Mouse (Mus musculus): Measurements from ENCODE around the gene Fscb. TPM values are rescaled to one million over a fixed set of nuclear protein-coding genes. Genes with fewer than 3 reads are reported as not detected.
A peak's percentile ranks its signal among the peaks of the same experiment; 100 is the strongest.

The Fscb gene
- polyA plus RNA-seq (2016; fragmentation: Nextera tagmentation; extraction: Ambion mirVana): not detected in 2 replicates

DNA sequence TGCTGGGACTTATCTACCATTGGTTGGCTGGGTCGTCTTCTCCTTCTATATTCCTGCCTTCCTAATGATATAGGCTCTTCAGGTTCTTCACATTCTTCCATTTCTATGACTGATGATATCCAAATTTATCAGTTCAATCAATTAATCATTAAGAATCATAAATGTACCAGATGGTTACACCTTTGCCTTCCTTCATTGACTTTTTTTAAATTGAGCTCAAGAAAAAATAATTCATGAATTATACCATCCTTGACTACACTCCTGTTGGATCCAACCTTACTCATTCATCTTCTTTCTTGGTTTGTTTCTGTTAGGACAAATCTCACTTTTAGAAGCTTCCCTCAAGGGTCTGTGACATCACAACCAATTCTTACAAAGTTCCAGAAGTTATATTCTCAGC lies at the start of gene Fscb:
Fscb (minus strand) TSS at position 101 of the 400 bp plus-strand sequence.
- H3K4me1 ChIP-seq: no peaks in the 10 kb centered on the region
- no peak within 1 kb of the TSS for H3K9ac ChIP-seq (replicated peaks)
- H3K4me2 ChIP-seq (replicated peaks): no peak within 1 kb of the TSS
- WGBS: 85% methylated on average over 1 of the region's 1 CpGs
- H3K36me3 ChIP-seq: no peaks in the 10 kb centered on the region
- H3K27me3 ChIP-seq: no peaks in the 10 kb centered on the region
- no peak for ATAC-seq (ENCODE audit: low FRiP score, low read depth)
- H3K27ac ChIP-seq (replicated peaks): no peak within 1 kb of the TSS
- no peaks in the 10 kb centered on the region for H3K9me3 ChIP-seq
- H3K4me3 ChIP-seq: no peak within 1 kb of the TSS

DNA sequence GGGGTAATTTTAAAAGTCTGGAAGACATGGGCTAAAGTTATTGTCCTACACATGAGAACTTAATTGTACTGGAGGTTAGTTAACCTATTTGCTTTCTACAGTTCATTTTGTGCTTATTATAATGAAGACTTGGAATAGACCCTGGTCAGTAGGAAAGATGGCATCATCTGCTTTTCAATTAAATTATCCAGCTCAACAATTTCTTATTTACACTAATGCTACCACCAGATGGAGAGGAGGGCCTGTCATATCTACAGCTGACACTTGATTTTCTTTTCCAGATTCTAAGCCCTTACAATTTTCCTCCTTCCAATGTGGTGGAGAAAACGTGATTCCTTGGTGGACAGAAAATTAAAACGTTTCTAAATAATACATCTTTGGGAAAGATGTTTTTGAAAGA lies 42.3 kb upstream of the Fscb start:
- Histone ChIP-seq H3K4me1 (no peaks in the 10 kb centered on the region), H3K36me3 (no peaks in the 10 kb centered on the region), H3K27ac (replicated peaks) (no peak overlapping the region), H3K9ac (replicated peaks) (no peak overlapping the region), H3K4me3 (no peak overlapping the region), H3K4me2 (replicated peaks) (no peak overlapping the region), H3K9me3 (no peaks in the 10 kb centered on the region), H3K27me3 (no peaks in the 10 kb centered on the region)
- WGBS: 67% methylated on average over 2 of the region's 2 CpGs
- no peak for ATAC-seq (ENCODE audit: low FRiP score, low read depth)

DNA sequence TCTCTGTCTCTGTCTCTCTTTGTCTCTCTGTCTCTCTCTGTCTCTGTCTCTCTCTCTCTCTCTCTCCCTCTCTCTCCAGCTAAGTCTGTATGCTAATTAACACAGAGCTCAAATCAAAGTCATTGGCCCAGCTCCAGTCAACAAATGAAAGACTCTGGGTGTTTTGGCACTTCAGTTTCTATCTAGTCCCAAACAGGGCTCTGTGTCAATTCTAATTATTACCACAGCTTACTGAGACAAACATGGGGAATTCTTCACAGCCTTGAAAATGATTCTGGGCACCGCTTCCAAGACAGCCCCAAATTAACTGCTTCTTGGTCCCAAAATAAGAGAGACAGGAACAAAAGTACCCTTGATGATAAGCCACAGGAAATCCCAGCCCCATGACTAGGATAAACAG lies 38.9 kb upstream of the Fscb start:
- 89% methylated on average over 1 of the region's 1 CpGs for WGBS
- no peak overlapping the region for H3K9ac ChIP-seq (replicated peaks)
- H3K4me1 ChIP-seq: no peaks in the 10 kb centered on the region
- ATAC-seq (ENCODE audit: low FRiP score, low read depth): no peak
- no peaks in the 10 kb centered on the region for H3K9me3 ChIP-seq
- H3K4me3 ChIP-seq: no peak overlapping the region
- H3K4me2 ChIP-seq (replicated peaks): no peak overlapping the region
- H3K27ac ChIP-seq (replicated peaks): no peak overlapping the region
- H3K36me3 ChIP-seq: no peaks in the 10 kb centered on the region
- no peaks in the 10 kb centered on the region for H3K27me3 ChIP-seq

DNA sequence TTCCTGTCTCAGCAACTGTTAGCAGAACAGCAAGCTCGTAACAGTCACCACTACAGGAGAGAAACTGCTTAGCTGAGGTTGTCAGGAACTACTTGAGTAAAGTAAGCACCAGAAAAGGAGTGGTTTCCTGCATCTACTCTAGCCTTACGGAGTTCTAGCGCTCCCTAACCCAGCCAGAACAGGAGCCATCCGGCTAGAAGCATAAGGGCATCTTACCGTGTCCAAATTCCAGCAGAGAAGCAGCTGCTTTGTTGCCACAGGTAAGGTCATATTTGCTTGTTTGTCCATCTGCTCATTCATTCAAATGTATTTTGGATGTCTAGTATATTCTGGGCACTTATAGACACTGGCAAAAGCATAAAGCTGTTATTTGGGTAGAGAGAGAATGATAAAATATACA lies 23.2 kb upstream of the Fscb start:
- Histone ChIP-seq H3K27me3 (no peaks in the 10 kb centered on the region), H3K36me3 (no peaks in the 10 kb centered on the region), H3K27ac (replicated peaks) (no peak overlapping the region), H3K9me3 (no peaks in the 10 kb centered on the region), H3K4me2 (replicated peaks) (no peak overlapping the region), H3K4me3 (no peak overlapping the region), H3K9ac (replicated peaks) (no peak overlapping the region), H3K4me1 (no peaks in the 10 kb centered on the region)
- no peak for ATAC-seq (ENCODE audit: low FRiP score, low read depth)
- 88% methylated on average over 5 of the region's 5 CpGs for WGBS

DNA sequence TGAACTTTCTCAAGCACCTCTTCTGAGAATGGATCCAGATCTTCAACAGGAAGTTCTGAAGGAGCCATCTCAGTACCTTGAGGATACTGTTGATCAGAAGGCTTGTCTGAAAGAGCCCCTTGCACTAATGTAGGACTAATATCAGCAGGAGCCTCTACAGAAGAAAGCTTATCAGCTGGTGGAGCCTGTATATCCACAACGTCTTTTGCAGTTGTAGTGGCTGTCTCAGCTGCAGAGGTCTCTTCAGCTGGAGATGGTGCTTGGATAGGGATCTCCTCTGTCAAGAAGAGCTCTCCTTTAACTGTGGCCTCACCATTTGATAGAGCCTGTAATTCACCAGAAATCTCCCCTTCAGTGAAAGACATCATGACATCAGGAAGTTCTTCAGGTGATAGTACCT lies 875 bp downstream of the Fscb start:
- Histone ChIP-seq H3K4me3 (no peak overlapping the region), H3K27me3 (no peaks in the 10 kb centered on the region), H3K9me3 (no peaks in the 10 kb centered on the region), H3K36me3 (no peaks in the 10 kb centered on the region), H3K4me2 (replicated peaks) (no peak overlapping the region), H3K4me1 (no peaks in the 10 kb centered on the region), H3K9ac (replicated peaks) (no peak overlapping the region), H3K27ac (replicated peaks) (no peak overlapping the region)
- 79% methylated on average over 1 of the region's 1 CpGs for WGBS
- no peak for ATAC-seq (ENCODE audit: low FRiP score, low read depth)

DNA sequence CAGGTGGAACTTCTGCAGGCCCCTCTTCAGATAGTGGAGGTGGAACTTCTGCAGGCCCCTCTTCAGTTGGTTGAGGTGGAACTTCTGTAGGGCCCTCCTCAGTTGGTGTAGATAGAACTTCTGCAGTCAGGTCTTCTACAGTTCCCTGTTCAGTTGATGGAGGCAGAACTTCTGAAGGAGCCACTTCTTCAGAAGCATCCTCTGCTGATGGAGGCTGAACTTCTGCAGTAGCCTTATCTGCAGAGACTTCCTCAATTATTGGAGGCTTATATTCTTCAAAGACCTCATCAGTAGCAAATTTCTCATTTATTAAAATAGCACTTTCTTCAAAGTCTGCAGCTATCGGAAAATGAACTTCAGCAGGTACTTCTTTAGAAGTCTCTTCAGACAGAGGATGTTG lies 1.4 kb downstream of the Fscb start:
- H3K27ac ChIP-seq (replicated peaks): no peak overlapping the region
- H3K4me3 ChIP-seq: no peak overlapping the region
- H3K9ac ChIP-seq (replicated peaks): no peak overlapping the region
- H3K4me1 ChIP-seq: no peaks in the 10 kb centered on the region
- no peaks in the 10 kb centered on the region for H3K27me3 ChIP-seq
- H3K4me2 ChIP-seq (replicated peaks): no peak overlapping the region
- H3K36me3 ChIP-seq: no peaks in the 10 kb centered on the region
- H3K9me3 ChIP-seq: no peaks in the 10 kb centered on the region
- no peak for ATAC-seq (ENCODE audit: low FRiP score, low read depth)
- 98% methylated on average over 1 of the region's 1 CpGs for WGBS

DNA sequence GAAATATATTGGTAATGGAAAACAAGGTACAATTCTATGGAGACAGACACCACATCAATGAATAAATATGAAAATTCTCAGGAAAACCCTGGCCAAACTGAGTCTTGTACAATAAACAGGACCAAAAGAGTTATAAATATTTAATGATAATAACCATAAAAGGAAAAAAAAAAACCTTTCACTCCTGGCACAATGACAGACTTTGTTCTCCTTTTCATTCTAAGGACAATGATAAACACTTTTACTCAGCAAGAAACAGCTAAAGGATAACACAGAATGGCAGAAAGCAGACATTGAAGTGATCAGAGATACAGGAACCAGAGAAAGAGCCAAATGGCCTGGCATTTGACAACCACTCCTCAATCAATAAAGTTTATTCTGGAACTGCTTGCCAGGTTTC lies 19.3 kb downstream of the Fscb start:
- H3K27me3 ChIP-seq: no peaks in the 10 kb centered on the region
- H3K27ac ChIP-seq (replicated peaks): no peak overlapping the region
- ATAC-seq (ENCODE audit: low FRiP score, low read depth): no peak
- no peaks in the 10 kb centered on the region for H3K4me1 ChIP-seq
- H3K4me2 ChIP-seq (replicated peaks): no peak overlapping the region
- H3K4me3 ChIP-seq: no peak overlapping the region
- H3K9me3 ChIP-seq: no peaks in the 10 kb centered on the region
- no peak overlapping the region for H3K9ac ChIP-seq (replicated peaks)
- H3K36me3 ChIP-seq: no peaks in the 10 kb centered on the region

DNA sequence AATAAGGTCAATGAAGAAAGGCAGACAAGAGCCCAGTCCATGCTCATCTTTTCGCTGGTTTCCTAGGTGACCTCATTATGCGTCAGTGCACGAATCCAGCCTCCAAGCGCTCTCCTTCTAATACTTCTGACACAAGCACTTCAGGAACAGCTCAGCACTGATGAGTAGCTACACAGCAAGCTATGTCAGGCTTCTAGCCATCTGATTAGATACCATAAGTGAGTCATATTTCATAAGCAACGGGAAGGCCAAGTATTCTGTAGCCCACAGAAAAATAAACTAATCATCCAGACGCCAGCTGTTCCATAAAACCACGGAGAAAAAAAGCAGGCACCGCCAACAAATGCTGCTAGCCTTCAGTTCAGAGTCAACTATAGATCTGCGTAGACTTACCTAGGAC lies 24.6 kb downstream of the Fscb start:
- Histone ChIP-seq H3K27me3 (no peaks in the 10 kb centered on the region), H3K27ac (replicated peaks) (no peak overlapping the region), H3K4me1 (no peaks in the 10 kb centered on the region), H3K9me3 (no peaks in the 10 kb centered on the region), H3K9ac (replicated peaks) (no peak overlapping the region), H3K36me3 (no peaks in the 10 kb centered on the region), H3K4me2 (replicated peaks) (no peak overlapping the region), H3K4me3 (no peak overlapping the region)
- ATAC-seq (ENCODE audit: low FRiP score, low read depth): 0 out of 2 replicates have a peak, but pooled peaks have one; percentile 34
- whole genome bisulfite sequencing: 81% methylated on average over 9 of the region's 9 CpGs

DNA sequence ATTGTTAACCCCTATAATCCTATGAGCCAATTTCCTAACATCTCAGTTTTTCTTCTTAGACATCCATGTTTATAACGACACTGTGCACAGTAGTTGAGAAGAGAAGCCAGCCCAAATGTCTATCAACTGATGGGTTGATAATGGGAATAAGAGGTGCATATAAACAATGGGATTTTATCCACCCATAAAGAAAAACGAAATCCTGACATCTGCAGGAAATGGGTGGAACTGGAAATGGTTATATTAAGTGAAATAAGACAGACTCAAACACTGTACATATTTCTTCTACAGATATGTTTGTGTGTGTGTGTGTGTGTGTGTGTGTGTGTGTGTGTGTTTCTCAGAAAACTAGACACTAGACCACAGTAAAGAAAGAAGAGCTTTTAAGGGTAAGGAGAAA lies 37.8 kb downstream of the Fscb start:
- Histone ChIP-seq H3K4me1 (no peaks in the 10 kb centered on the region), H3K9ac (replicated peaks) (no peak overlapping the region), H3K27me3 (no peaks in the 10 kb centered on the region), H3K36me3 (no peaks in the 10 kb centered on the region), H3K4me3 (no peak overlapping the region), H3K4me2 (replicated peaks) (no peak overlapping the region), H3K27ac (replicated peaks) (no peak overlapping the region), H3K9me3 (no peaks in the 10 kb centered on the region)
- 64% methylated on average over 2 of the region's 2 CpGs for WGBS
- no peak for ATAC-seq (ENCODE audit: low FRiP score, low read depth)

Data from midbrain, embryonic 12.5 days (tissue).